Mouse (Mus musculus): Measurements from ENCODE around the gene C3ar1. TPM values are rescaled to one million over a fixed set of nuclear protein-coding genes. Genes with fewer than 3 reads are reported as not detected.

C3ar1 gene
- polyA plus RNA-seq, 1 experiment from 2014 or later = 0.97 TPM

GRCm38 (mm10) chr6:122873871-122874719, 18.1 kb upstream of the C3ar1 start, which contains the start of gene Necap1:
Gene Necap1 (plus strand): TSS chr6:122874474.
- Histone ChIP-seq H3K4me2 (ENCODE audit: low read depth, severe bottlenecking) (peak within 1 kb of the TSS; percentile 36), H3K4me3 (ENCODE audit: low read depth, low read length) (peak within 1 kb of the TSS; percentile 76), H3K27me3 (ENCODE audit: control insufficient read depth, insufficient read depth, low read length) (no peaks in the 10 kb centered on the region), H3K9ac (ENCODE audit: low read length) (peak within 1 kb of the TSS; percentile 73), H3K27ac (replicated peaks; ENCODE audit: low read depth, low read length) (0 out of 2 replicates have a peak within 1 kb of the TSS, but pooled peaks have one; percentile 49), H3K4me1 (ENCODE audit: control insufficient read depth, insufficient read depth, low read length) (no peaks in the 10 kb centered on the region), H3K36me3 (ENCODE audit: control insufficient read depth, insufficient read depth, low read length) (no peaks in the 10 kb centered on the region), H3K9me3 (ENCODE audit: control insufficient read depth, low read length) (no peaks in the 10 kb centered on the region)
- ATAC-seq (ENCODE audit: insufficient number of reproducible peaks, low FRiP score, low TSS enrichment, low read depth) (peak; percentile 98), DNase-seq (ENCODE audit: low spot score) (peak; percentile 98)
- WGBS = 8% methylated on average over 43 of the region's 43 CpGs

GRCm38 (mm10) chr6:122872800-122873199, 16.8 kb upstream of the C3ar1 start:
- Histone ChIP-seq H3K4me3 (ENCODE audit: low read depth, low read length) (no peak overlapping the region), H3K27ac (replicated peaks; ENCODE audit: low read depth, low read length) (no peak overlapping the region), H3K4me1 (ENCODE audit: control insufficient read depth, insufficient read depth, low read length) (no peaks in the 10 kb centered on the region), H3K27me3 (ENCODE audit: control insufficient read depth, insufficient read depth, low read length) (no peaks in the 10 kb centered on the region), H3K9ac (ENCODE audit: low read length) (no peak overlapping the region), H3K4me2 (ENCODE audit: low read depth, severe bottlenecking) (no peak overlapping the region), H3K9me3 (ENCODE audit: control insufficient read depth, low read length) (no peaks in the 10 kb centered on the region), H3K36me3 (ENCODE audit: control insufficient read depth, insufficient read depth, low read length) (no peaks in the 10 kb centered on the region)
- ATAC-seq (ENCODE audit: insufficient number of reproducible peaks, low FRiP score, low TSS enrichment, low read depth) = no peak
- no peak for DNase-seq (ENCODE audit: low spot score)
- 97% methylated on average over 5 of the region's 5 CpGs for WGBS

GRCm38 (mm10) chr6:122869846-122870245, 13.9 kb upstream of the C3ar1 start:
- DNase-seq (ENCODE audit: low spot score) = no peak
- no peak overlapping the region for H3K4me2 ChIP-seq (ENCODE audit: low read depth, severe bottlenecking)
- H3K27me3 ChIP-seq (ENCODE audit: control insufficient read depth, insufficient read depth, low read length) = no peaks in the 10 kb centered on the region
- no peak for ATAC-seq (ENCODE audit: insufficient number of reproducible peaks, low FRiP score, low TSS enrichment, low read depth)
- no peaks in the 10 kb centered on the region for H3K4me1 ChIP-seq (ENCODE audit: control insufficient read depth, insufficient read depth, low read length)
- no peaks in the 10 kb centered on the region for H3K36me3 ChIP-seq (ENCODE audit: control insufficient read depth, insufficient read depth, low read length)
- H3K4me3 ChIP-seq (ENCODE audit: low read depth, low read length) = no peak overlapping the region
- H3K9ac ChIP-seq (ENCODE audit: low read length) = no peak overlapping the region
- H3K27ac ChIP-seq (replicated peaks; ENCODE audit: low read depth, low read length) = no peak overlapping the region
- WGBS = 81% methylated on average over 11 of the region's 11 CpGs
- no peaks in the 10 kb centered on the region for H3K9me3 ChIP-seq (ENCODE audit: control insufficient read depth, low read length)

GRCm38 (mm10) chr6:122867914-122868313, 12.0 kb upstream of the C3ar1 start:
- H3K27me3 ChIP-seq (ENCODE audit: control insufficient read depth, insufficient read depth, low read length) = no peaks in the 10 kb centered on the region
- no peak for ATAC-seq (ENCODE audit: insufficient number of reproducible peaks, low FRiP score, low TSS enrichment, low read depth)
- no peaks in the 10 kb centered on the region for H3K4me1 ChIP-seq (ENCODE audit: control insufficient read depth, insufficient read depth, low read length)
- 54% methylated on average over 4 of the region's 4 CpGs for WGBS
- H3K9ac ChIP-seq (ENCODE audit: low read length) = no peak overlapping the region
- no peak overlapping the region for H3K4me2 ChIP-seq (ENCODE audit: low read depth, severe bottlenecking)
- no peaks in the 10 kb centered on the region for H3K9me3 ChIP-seq (ENCODE audit: control insufficient read depth, low read length)
- DNase-seq (ENCODE audit: low spot score) = no peak
- H3K4me3 ChIP-seq (ENCODE audit: low read depth, low read length) = no peak overlapping the region
- no peak overlapping the region for H3K27ac ChIP-seq (replicated peaks; ENCODE audit: low read depth, low read length)
- H3K36me3 ChIP-seq (ENCODE audit: control insufficient read depth, insufficient read depth, low read length) = no peaks in the 10 kb centered on the region

GRCm38 (mm10) chr6:122862871-122863270, 6.9 kb upstream of the C3ar1 start:
- Histone ChIP-seq H3K27ac (replicated peaks; ENCODE audit: low read depth, low read length) (no peak overlapping the region), H3K9ac (ENCODE audit: low read length) (no peak overlapping the region), H3K4me1 (ENCODE audit: control insufficient read depth, insufficient read depth, low read length) (no peaks in the 10 kb centered on the region), H3K36me3 (ENCODE audit: control insufficient read depth, insufficient read depth, low read length) (no peaks in the 10 kb centered on the region), H3K4me3 (ENCODE audit: low read depth, low read length) (no peak overlapping the region), H3K27me3 (ENCODE audit: control insufficient read depth, insufficient read depth, low read length) (no peaks in the 10 kb centered on the region), H3K9me3 (ENCODE audit: control insufficient read depth, low read length) (no peaks in the 10 kb centered on the region), H3K4me2 (ENCODE audit: low read depth, severe bottlenecking) (no peak overlapping the region)
- DNase-seq (ENCODE audit: low spot score) (no peak), ATAC-seq (ENCODE audit: insufficient number of reproducible peaks, low FRiP score, low TSS enrichment, low read depth) (no peak)
- 93% methylated on average over 1 of the region's 1 CpGs for WGBS

- no peak overlapping the region for H3K4me3 ChIP-seq (ENCODE audit: low read depth, low read length)
- WGBS = 78% methylated on average over 6 of the region's 6 CpGs
- no peak overlapping the region for H3K9ac ChIP-seq (ENCODE audit: low read length)
- no peaks in the 10 kb centered on the region for H3K27me3 ChIP-seq (ENCODE audit: control insufficient read depth, insufficient read depth, low read length)
- no peak overlapping the region for H3K27ac ChIP-seq (replicated peaks; ENCODE audit: low read depth, low read length)
- no peaks in the 10 kb centered on the region for H3K36me3 ChIP-seq (ENCODE audit: control insufficient read depth, insufficient read depth, low read length)
- ATAC-seq (ENCODE audit: insufficient number of reproducible peaks, low FRiP score, low TSS enrichment, low read depth) = no peak
- no peaks in the 10 kb centered on the region for H3K9me3 ChIP-seq (ENCODE audit: control insufficient read depth, low read length)
- H3K4me1 ChIP-seq (ENCODE audit: control insufficient read depth, insufficient read depth, low read length) = no peaks in the 10 kb centered on the region
- no peak overlapping the region for H3K4me2 ChIP-seq (ENCODE audit: low read depth, severe bottlenecking)
- no peak for DNase-seq (ENCODE audit: low spot score)
These were observed 6.5 kb upstream of the C3ar1 start for GRCm38 (mm10) chr6:122862434-122862833.

- ATAC-seq (ENCODE audit: insufficient number of reproducible peaks, low FRiP score, low TSS enrichment, low read depth) = no peak
- no peak overlapping the region for H3K4me3 ChIP-seq (ENCODE audit: low read depth, low read length)
- no peaks in the 10 kb centered on the region for H3K9me3 ChIP-seq (ENCODE audit: control insufficient read depth, low read length)
- H3K27ac ChIP-seq (replicated peaks; ENCODE audit: low read depth, low read length) = no peak overlapping the region
- WGBS = 91% methylated on average over 12 of the region's 12 CpGs
- H3K27me3 ChIP-seq (ENCODE audit: control insufficient read depth, insufficient read depth, low read length) = no peaks in the 10 kb centered on the region
- no peak overlapping the region for H3K4me2 ChIP-seq (ENCODE audit: low read depth, severe bottlenecking)
- H3K9ac ChIP-seq (ENCODE audit: low read length) = no peak overlapping the region
- H3K36me3 ChIP-seq (ENCODE audit: control insufficient read depth, insufficient read depth, low read length) = no peaks in the 10 kb centered on the region
- no peak for DNase-seq (ENCODE audit: low spot score)
- no peaks in the 10 kb centered on the region for H3K4me1 ChIP-seq (ENCODE audit: control insufficient read depth, insufficient read depth, low read length)
These were observed 1.4 kb downstream of the C3ar1 start for GRCm38 (mm10) chr6:122854552-122854951.

- Histone ChIP-seq H3K9me3 (ENCODE audit: control insufficient read depth, low read length) (no peaks in the 10 kb centered on the region), H3K27me3 (ENCODE audit: control insufficient read depth, insufficient read depth, low read length) (no peaks in the 10 kb centered on the region), H3K4me1 (ENCODE audit: control insufficient read depth, insufficient read depth, low read length) (no peaks in the 10 kb centered on the region), H3K4me3 (ENCODE audit: low read depth, low read length) (no peak overlapping the region), H3K36me3 (ENCODE audit: control insufficient read depth, insufficient read depth, low read length) (no peaks in the 10 kb centered on the region), H3K4me2 (ENCODE audit: low read depth, severe bottlenecking) (no peak overlapping the region), H3K9ac (ENCODE audit: low read length) (no peak overlapping the region), H3K27ac (replicated peaks; ENCODE audit: low read depth, low read length) (no peak overlapping the region)
- ATAC-seq (ENCODE audit: insufficient number of reproducible peaks, low FRiP score, low TSS enrichment, low read depth) (no peak), DNase-seq (ENCODE audit: low spot score) (no peak)
- WGBS = 79% methylated on average over 2 of the region's 2 CpGs
These were observed 3.3 kb downstream of the C3ar1 start for GRCm38 (mm10) chr6:122852696-122853095.
